Mouse (Mus musculus) Patski (cell line): ENCODE measurements around the gene Prpf4. TPM values are rescaled to one million over a fixed set of nuclear protein-coding genes. Genes with fewer than 3 reads are reported as not detected.

ENCODE experiments used
- ATAC-seq: fragments of 100-300 bp; one replicate; pipeline ENCODE4 v1.8.0; 2021
- CTCF ChIA-PET: fragments of 350-600 bp; sonication (Branson Sonifier 250); formaldehyde crosslinking; loops from one replicate; lab custom pipeline; 2022; ENCODE audit warnings: inconsistent platforms; lab: Charles Lee
- POLR2A ChIA-PET: fragments of 350-600 bp; sonication (Branson Sonifier 250); formaldehyde crosslinking; loops from one replicate; lab custom pipeline; 2022; ENCODE audit warnings: antibody characterized with exemption, inconsistent platforms; lab: Charles Lee
- DNase-seq: peaks from one replicate; pipeline ENCODE4 v3.0.0-alpha.2; 2011; ENCODE audit warnings: low read depth, low spot score
- H3K27me3 ChIP-seq: fragments of 371-371 bp; one replicate; pipeline ENCODE4 v1.5.1; 2021
- CTCF ChIP-seq: fragments of 100-300 bp; IDR thresholded peaks from one replicate; pipeline ENCODE4 v1.5.1; 2021
- in situ Hi-C: fragments of 300-500 bp; cut with MboI; formaldehyde crosslinking; loops from 3 replicates; pipeline ENCODE4 v1.11.1; 2018; ENCODE audit warnings: low pct_unique_long_range_greater_than_20kb, mixed read lengths
- polyA plus RNA-seq: library from polyadenylated mRNA; unstranded; gene quantifications from one replicate; pipeline ENCODE4 v1.2.3, GENCODE M21; 2021

Prpf4 gene
- polyA plus RNA-seq, 1 experiment from 2014 or later: 10.9 TPM

DNA sequence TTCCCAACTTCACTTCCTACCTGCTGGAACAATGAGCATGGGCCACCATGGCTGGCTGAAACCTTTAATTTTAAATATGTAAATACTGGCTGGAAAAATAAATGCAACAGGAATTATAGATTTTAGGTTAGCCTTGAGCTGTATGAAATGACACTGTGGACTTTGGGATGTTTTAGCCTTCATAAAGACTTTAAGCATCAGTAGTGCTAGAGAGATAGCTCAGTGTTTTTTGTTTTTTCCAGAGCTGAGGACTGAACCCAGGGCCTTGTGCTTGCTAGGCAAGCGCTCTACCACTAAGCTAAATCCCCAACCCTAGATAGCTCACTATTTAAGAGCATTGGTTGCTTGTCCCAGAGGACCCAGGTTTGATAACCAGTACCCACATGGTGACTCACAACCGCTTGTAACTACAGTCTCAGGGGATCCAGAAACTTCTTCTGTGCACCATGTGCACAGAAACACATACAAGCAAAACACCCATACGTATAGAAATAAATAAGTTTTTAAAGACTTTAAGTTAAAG is 28.7 kb downstream of the Prpf4 start:
- in situ Hi-C loops: no loop called here
- ChIA-PET POLR2A (no interaction called here), CTCF (no interaction called here)
- TF ChIP-seq CTCF: no peak
- DNase-seq (no peak), ATAC-seq (no peak)
- H3K27me3 ChIP-seq: no peaks in the 10 kb centered on the region

GRCm38 (mm10) chr4:62437871-62438270 is 29.3 kb downstream of the Prpf4 start:
- no peak for TF ChIP-seq CTCF
- ChIA-PET CTCF (no interaction called here), POLR2A (no interaction called here)
- ATAC-seq: no peak
- no peaks in the 10 kb centered on the region for H3K27me3 ChIP-seq
- in situ Hi-C loops: no loop called here
- no peak for DNase-seq

- TF ChIP-seq CTCF: no peak
- CTCF ChIA-PET: no interaction called here
- no peaks in the 10 kb centered on the region for H3K27me3 ChIP-seq
- DNase-seq: no peak
- POLR2A ChIA-PET: no interaction called here
- no peak for ATAC-seq
- in situ Hi-C loops: no loop called here
Measured at GRCm38 (mm10) chr4:62439793-62440192, 31.2 kb downstream of the Prpf4 start.

GRCm38 (mm10) chr4:62440544-62440943 is 31.9 kb downstream of the Prpf4 start:
- no peak for TF ChIP-seq CTCF
- H3K27me3 ChIP-seq: no peaks in the 10 kb centered on the region
- ChIA-PET POLR2A (no interaction called here), CTCF (no interaction called here)
- ATAC-seq (no peak), DNase-seq (no peak)
- in situ Hi-C loops: no loop called here

- ChIA-PET CTCF (no interaction called here), POLR2A (no interaction called here)
- no peak for ATAC-seq
- no peak for TF ChIP-seq CTCF
- in situ Hi-C loops: no loop called here
- H3K27me3 ChIP-seq: no peaks in the 10 kb centered on the region
- no peak for DNase-seq
Measured at GRCm38 (mm10) chr4:62440986-62441385, 32.4 kb downstream of the Prpf4 start.

- TF ChIP-seq CTCF: peak; percentile 69
Measured at GRCm38 (mm10) chr4:62454995-62455394, 46.4 kb downstream of the Prpf4 start.

DNA sequence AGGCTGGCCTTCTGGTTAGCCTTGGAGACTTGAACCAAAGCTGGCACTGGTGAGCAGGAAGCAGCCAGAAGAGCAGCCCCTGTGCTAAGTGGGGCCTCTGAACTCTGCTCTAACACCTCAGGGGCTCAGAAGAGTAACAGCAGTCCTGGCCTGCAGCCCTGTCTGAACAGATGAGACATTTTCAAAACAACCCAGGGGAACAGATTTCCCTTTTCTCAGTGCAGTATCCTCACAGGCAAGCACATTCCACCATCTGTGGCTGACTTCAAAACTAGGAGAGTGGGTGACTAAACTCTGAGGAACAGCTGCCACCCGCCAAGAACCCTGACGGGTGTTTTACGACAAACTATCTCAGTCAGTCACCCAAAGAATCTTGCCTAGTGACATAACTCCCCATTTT is 50.5 kb downstream of the Prpf4 start:
- POLR2A ChIA-PET: interaction anchor here (0.8 kb wide), 1 partner anchor 12 kb away, joined by 3 read pairs; no protein-coding TSS in a partner anchor
- H3K27me3 ChIP-seq: no peaks in the 10 kb centered on the region
- no peak for DNase-seq
- ATAC-seq: no peak
- CTCF ChIA-PET: no interaction called here
- TF ChIP-seq CTCF: no peak
- in situ Hi-C loops: no loop called here

More at GRCm38 (mm10) chr4:62454995-62455394, 46.4 kb downstream of the Prpf4 start:
- ChIA-PET POLR2A (interaction anchor here (0.6 kb wide), 1 partner anchor 30 kb away, joined by 3 read pairs; no protein-coding TSS in a partner anchor), CTCF (interaction anchor here (0.8 to 2.1 kb wide), 7 partner anchors 13 to 64 kb away, joined by 3 to 6 read pairs (median 4); partner anchors contain the start of genes Alad and Hdhd3)
- ATAC-seq: no peak
- no peaks in the 10 kb centered on the region for H3K27me3 ChIP-seq
- in situ Hi-C loops: no loop called here
- DNase-seq: no peak

GRCm38 (mm10) chr4:62460348-62460747 is 51.8 kb downstream of the Prpf4 start:
- DNase-seq (no peak), ATAC-seq (no peak)
- H3K27me3 ChIP-seq: no peaks in the 10 kb centered on the region
- ChIA-PET CTCF (no interaction called here), POLR2A (no interaction called here)
- in situ Hi-C loops: no loop called here
- TF ChIP-seq CTCF: no peak

DNA sequence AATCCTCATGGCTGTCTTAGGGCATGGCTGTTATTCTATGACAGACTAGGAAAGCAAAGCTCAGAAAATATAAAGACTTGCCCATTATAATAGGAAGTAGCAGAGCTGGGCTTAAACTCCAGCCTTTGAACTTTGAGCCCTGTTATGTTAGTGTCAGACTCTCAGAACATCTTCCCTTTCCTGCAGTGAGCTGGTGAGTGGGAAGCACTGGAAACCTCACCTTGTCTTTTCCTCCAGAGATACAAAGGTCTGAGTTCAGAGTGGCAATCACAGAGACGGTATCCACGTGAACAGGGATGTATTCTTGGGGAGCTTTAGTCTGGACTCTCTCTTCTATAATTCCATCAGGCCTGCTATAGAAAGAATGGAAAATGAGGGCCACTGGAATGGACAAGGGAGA is 54.5 kb downstream of the Prpf4 start:
- ChIA-PET POLR2A (no interaction called here), CTCF (no interaction called here)
- in situ Hi-C loops: no loop called here
- ATAC-seq: no peak
- H3K27me3 ChIP-seq: no peaks in the 10 kb centered on the region
- DNase-seq: no peak
- no peak for TF ChIP-seq CTCF

GRCm38 (mm10) chr4:62468158-62468557 is 59.6 kb downstream of the Prpf4 start:
- peak; percentile 43 for TF ChIP-seq CTCF
- no peak for DNase-seq
- in situ Hi-C loops: loop anchor here (5.0 kb wide), 1 partner anchor 54 kb away; no protein-coding TSS in a partner anchor
- no peak for ATAC-seq
- CTCF ChIA-PET: interaction anchor here (1.2 to 1.5 kb wide), 3 partner anchors 8 to 17 kb away, joined by 3 to 6 read pairs (median 4); no protein-coding TSS in a partner anchor
- POLR2A ChIA-PET: no interaction called here
- no peaks in the 10 kb centered on the region for H3K27me3 ChIP-seq

- in situ Hi-C loops: no loop called here
- POLR2A ChIA-PET: no interaction called here
- DNase-seq (no peak), ATAC-seq (peak; percentile 44)
- CTCF ChIA-PET: no interaction called here
- no peaks in the 10 kb centered on the region for H3K27me3 ChIP-seq
- no peak for TF ChIP-seq CTCF
Measured at GRCm38 (mm10) chr4:62470598-62471051, 62.0 kb downstream of the Prpf4 start, which contains the start of gene Wdr31. Gene Wdr31, minus strand, starts transcription at chr4:62470896.

GRCm38 (mm10) chr4:62472071-62472470 is 63.5 kb downstream of the Prpf4 start:
- CTCF ChIA-PET: no interaction called here
- in situ Hi-C loops: no loop called here
- ATAC-seq: no peak
- POLR2A ChIA-PET: interaction anchor here (0.7 kb wide), 1 partner anchor 13 kb away, joined by 3 read pairs; no protein-coding TSS in a partner anchor
- TF ChIP-seq CTCF: no peak
- no peak for DNase-seq
- no peaks in the 10 kb centered on the region for H3K27me3 ChIP-seq
